Mouse (Mus musculus) myocyte (in vitro differentiated cells): ENCODE data around the gene Hsd17b14.

ENCODE experiments used
- CEBPB ChIP-seq: IDR thresholded peaks from 2 replicates; pipeline ENCODE4 v1.6.1; 2011; ENCODE audit warnings: mild to moderate bottlenecking, moderate library complexity; ENCODE audit not compliant: poor library complexity, insufficient read depth, severe bottlenecking
- E2F4 ChIP-seq: IDR thresholded peaks from one replicate; pipeline ENCODE4 v1.6.1; 2011; ENCODE audit warnings: mild to moderate bottlenecking, control low read depth, moderate library complexity; ENCODE audit not compliant: insufficient read depth
- MAX ChIP-seq: IDR thresholded peaks from one replicate; pipeline ENCODE4 v1.6.1; 2011; ENCODE audit warnings: low read depth, mild to moderate bottlenecking, control low read depth
- MYOD1 ChIP-seq, 3 experiments: IDR thresholded peaks; one replicate each; pipeline ENCODE4 v1.6.1; 2011; ENCODE audit warnings: control low read depth in 2 of 3, low read depth in 2 of 3, mild to moderate bottlenecking in 2 of 3, moderate library complexity in 1 of 3; ENCODE audit not compliant: insufficient read length in 2 of 3, control insufficient read depth in 1 of 3
- MYOG ChIP-seq, 3 experiments: IDR thresholded peaks; one replicate each; pipeline ENCODE4 v1.6.1; 2011; ENCODE audit warnings: control low read depth in 2 of 3, low read depth in 2 of 3, mild to moderate bottlenecking in 2 of 3; ENCODE audit not compliant: insufficient read length in 2 of 3, control insufficient read depth in 1 of 3, insufficient read depth in 1 of 3
- POLR2A ChIP-seq: IDR thresholded peaks from one replicate; pipeline ENCODE4 v1.6.1; 2011; ENCODE audit warnings: low read depth, mild to moderate bottlenecking, control low read depth, moderate library complexity; ENCODE audit not compliant: insufficient read length
- POLR2AphosphoS2 ChIP-seq: IDR thresholded peaks from one replicate; pipeline ENCODE4 v1.6.1; 2011; ENCODE audit warnings: low read depth, control low read depth; ENCODE audit not compliant: insufficient read length
- REST ChIP-seq: IDR thresholded peaks from one replicate; pipeline ENCODE4 v1.6.1; 2011; ENCODE audit warnings: mild to moderate bottlenecking, control low read depth, moderate library complexity; ENCODE audit not compliant: insufficient read depth, insufficient read length
- TCF12 ChIP-seq: IDR thresholded peaks from one replicate; pipeline ENCODE4 v1.6.1; 2011; ENCODE audit warnings: mild to moderate bottlenecking, control low read depth; ENCODE audit not compliant: poor library complexity, insufficient read depth, severe bottlenecking
- USF1 ChIP-seq: IDR thresholded peaks from one replicate; pipeline ENCODE4 v1.6.1; 2011; ENCODE audit warnings: low read depth, mild to moderate bottlenecking, control low read depth, moderate library complexity

DNA sequence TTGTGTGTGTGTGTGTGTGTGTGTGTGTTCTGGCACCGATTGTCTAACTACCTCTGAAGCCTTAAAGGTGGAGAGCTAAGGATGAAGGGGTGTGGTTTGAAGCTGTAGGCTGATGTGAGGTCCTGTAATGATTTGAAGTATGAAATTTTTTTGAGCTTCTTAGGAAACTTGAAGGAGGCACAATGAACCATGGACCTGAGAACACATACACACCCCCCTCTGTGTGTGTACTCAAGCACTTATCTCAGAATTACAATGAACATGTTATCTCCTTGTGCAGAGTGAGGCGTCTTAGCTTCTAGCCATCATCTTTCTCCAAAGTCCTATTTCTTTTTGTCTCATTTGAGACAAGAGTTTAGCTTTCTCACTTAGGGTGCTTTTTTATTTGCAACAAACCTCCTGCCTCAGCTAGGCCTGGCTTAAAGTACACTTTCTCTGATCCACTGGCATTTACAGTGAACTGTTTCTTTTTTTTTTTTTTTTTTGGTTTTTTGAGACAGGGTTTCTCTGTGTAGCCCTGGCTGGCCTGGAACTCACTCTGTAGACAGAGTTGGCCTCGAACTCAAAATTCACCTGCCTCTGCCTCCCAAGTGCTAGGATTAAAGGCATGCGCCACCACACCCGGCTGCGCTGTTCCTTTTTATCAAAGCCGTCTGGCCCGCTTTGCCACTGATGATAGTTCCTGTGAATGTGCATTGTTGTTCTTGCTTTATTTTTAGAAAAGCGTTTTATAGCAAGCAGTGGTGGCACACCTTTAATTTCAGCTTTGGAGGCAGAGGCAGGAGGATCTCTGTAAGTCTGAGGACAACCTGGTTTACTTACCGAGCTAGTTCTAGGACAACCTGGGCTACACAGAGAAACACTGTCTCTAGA lies 14.1 kb downstream of the Hsd17b14 start:
- no peak for TF ChIP-seq POLR2A
- no peak for TF ChIP-seq MAX
- TF ChIP-seq MYOG (IDR thresholded peaks at IDR 0.05; ENCODE audit: control insufficient read depth in 1 of 3, insufficient read depth in 1 of 3, insufficient read length in 2 of 3, low read depth in 2 of 3): no peak
- TF ChIP-seq REST: no peak
- TF ChIP-seq MYOD1 (IDR thresholded peaks at IDR 0.05; ENCODE audit: control insufficient read depth in 1 of 3, insufficient read length in 2 of 3, low read depth in 2 of 3): no peak
- no peak for TF ChIP-seq CEBPB
- no peak for TF ChIP-seq USF1
- TF ChIP-seq POLR2AphosphoS2: no peak
- TF ChIP-seq TCF12: no peak
- no peak for TF ChIP-seq E2F4
